Mouse (Mus musculus): Measurements from ENCODE around the gene Zfp652.

- no peak for TF ChIP-seq CTCF (IDR thresholded peaks at IDR 0.05)
- TF ChIP-seq POLR2A (IDR thresholded peaks at IDR 0.05; ENCODE audit: insufficient read depth, low read depth, low read length): no peak
Measured at GRCm38 (mm10) chr11:95744521-95744920, 32.0 kb downstream of the Zfp652 start.

All from heart, adult 2 months (tissue).